Mouse (Mus musculus) G1E-ER4 (cell line): ENCODE measurements around the gene Cldn10. TPM values are rescaled to one million over a fixed set of nuclear protein-coding genes. Genes with fewer than 3 reads are reported as not detected.

ENCODE experiments used
- GATA1 ChIP-seq: IDR thresholded peaks from one replicate; pipeline ENCODE4 v1.8.0; 2012; ENCODE audit warnings: low read length, inconsistent platforms
- polyA plus RNA-seq: library from polyadenylated mRNA; stranded (reverse); fragments of >175 nt; gene quantifications from 2 replicates; pipeline ENCODE4 v1.2.3, GENCODE M21; 2012

Cldn10 gene
- polyA plus RNA-seq, 1 experiment, result not detected

DNA sequence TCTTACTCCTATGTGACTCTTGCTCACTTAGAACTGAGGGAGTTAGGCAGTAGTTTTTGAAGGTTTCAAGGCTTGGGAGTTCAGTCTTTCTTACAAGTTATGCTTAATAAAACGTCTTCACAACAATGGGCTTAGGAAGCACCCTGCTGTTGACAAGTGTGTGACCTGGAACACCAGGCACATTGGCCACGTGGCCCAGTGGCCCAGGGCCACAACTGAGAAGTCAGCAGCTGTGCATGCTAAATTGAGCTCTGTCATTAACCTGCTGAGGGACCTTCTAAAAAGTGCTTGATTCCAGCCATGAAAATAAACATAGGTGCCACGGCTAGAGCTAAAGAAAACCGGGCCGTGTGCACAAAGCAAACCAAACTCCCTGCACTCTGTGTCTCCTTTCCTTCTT, 51.7 kb downstream of the Cldn10 start:
- no peak for TF ChIP-seq GATA1

DNA sequence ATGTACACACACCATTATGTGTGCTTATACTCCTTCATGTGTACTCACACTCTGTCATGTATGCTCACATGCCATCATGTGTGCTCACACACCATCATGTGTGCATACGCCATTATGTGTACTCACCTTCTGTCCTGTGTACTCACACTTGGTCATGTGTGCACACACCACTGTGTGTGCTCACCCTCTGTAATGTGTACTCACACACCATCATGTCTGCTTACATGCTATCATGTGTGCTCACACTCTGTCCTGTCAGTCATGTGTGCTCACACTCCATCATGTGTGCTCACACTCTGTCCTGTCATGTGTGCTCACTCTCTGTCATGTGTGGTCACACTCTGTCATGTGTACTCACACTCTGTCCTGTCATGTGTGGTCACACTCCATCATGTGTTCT, 52.3 kb downstream of the Cldn10 start:
- TF ChIP-seq GATA1, result no peak

DNA sequence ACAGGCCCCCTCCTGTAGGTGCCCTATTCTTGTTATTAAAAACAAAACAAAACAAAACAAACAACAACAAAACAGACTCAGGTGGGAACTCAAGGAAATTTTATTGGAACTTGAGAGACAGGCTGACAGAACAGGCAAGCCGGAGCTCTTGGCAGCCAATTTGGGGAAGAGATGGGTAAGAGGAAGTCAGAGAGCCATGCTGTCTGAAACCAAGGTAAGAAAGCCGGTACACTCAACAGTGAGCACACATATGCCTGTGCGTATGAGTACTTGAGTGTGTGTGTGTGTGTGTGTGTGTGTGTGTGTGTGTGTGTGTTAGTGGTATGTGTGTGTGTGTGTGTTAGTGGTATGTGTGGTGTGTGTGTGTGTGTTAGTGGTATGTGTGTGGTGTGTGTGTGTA, 54.6 kb downstream of the Cldn10 start:
- no peak for TF ChIP-seq GATA1

DNA sequence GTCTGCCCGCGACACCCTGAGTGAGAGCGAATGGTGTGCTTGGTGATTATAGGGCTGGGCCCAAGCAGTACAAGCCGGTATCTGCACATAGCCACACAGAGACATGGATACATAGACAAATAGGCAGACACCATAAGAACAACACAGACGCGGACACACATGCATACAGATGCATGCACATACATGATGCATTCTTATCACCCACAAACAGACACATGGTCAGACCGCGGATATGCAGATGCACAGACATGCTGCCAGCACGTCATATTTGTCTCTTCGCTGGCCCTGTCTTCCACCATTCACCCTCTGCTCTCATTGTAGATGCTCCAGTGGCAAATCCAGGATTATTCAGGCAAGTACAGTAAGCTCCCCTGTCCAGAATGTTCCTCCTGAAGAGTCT, 59.1 kb downstream of the Cldn10 start:
- TF ChIP-seq GATA1, result peak; percentile 51

DNA sequence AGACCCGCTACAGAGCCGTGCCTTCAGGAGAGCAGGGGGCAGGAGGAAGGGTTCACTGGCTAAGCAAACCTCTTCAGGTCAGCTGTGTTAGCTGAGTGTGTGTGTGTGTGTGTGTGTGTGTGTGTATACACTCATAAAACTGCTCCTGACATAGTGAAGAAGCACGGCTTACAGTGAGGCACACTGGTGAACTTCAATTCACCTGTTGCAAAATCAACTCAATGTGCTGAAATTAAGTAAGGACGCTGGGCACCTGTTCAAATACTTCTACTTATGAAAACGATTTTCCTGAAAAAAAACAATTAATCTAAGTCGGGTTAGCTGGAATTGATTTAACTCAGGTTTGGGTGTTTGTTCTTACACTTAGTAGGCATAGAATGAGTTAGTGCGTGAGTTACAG, 60.5 kb downstream of the Cldn10 start:
- TF ChIP-seq GATA1, result no peak

DNA sequence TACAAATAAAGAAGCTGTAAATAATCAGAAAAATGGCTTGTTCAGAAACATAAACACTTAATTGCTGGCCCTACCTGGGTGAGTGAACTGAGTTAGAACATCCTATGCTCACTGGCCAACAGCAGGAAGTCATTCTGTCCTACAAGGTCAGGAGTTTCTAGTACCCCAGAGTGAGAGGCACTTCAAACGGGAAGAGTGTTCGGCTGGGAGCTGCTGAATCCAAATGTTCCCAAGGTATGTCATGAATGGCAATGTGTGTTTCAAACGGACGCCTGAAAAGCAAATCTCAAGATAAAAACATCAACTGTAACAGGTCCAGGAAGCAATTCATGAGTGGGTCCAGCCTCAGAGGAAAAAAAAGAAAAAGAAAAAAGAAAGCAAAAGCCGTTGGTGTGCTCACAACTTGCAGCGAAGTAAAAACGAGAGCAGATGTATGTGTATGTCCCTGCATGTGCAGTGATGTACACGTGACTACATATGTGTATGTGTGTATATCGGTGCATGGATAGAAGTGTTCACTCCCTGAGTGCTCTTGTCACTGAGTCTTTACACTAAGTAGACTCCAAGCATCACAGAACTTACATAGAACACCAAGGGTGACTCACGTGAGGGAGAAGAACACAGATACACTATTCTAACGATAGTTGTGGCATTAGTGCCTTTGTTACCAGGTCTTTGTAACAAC, 62.4 kb downstream of the Cldn10 start:
- TF ChIP-seq GATA1, result no peak

DNA sequence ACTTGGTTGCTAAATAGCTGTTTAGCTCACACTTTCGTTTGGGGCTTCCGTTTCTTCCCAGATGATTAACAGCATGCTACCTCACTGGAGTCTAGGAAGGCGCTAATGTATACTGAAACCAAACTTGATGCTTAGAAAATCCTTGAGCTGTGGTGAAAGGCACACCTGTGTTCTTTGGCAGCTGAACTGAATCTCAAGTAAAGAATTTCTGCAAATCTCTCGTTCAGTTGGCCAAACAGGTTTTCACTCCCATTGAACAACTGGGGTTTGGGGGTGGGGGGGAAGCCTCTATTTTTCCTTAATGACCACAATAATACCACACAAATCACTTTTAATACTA, 63.0 kb downstream of the Cldn10 start:
- no peak for TF ChIP-seq GATA1

DNA sequence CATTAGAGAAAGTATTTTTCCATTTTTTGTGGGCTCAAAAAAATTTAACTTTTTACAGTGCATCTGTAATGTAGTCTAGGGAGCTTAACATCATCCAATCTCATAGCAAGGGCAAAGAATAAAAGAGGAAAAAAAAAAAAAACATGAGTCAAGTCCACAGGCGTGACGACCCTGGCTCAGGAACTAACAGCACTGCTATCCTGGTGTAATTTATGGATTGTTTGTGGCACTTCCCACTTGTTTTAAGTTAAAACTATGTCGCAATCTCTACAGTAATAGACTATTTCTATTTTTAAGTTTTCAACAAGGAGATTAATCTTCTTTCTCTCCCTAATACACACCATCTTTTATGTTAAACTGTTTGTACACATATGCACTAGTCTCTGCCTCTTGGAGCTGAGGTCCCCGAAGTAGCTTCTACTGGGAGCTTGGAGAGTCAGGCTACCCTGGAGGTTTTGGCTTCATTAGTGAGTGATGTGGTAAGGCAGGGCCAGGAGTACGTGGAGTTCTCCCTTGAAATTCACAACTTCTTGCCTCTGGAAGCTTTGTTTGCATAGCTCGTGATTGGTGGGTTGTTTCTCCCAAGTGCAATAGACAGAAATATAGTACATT, 63.9 kb downstream of the Cldn10 start:
- no peak for TF ChIP-seq GATA1

DNA sequence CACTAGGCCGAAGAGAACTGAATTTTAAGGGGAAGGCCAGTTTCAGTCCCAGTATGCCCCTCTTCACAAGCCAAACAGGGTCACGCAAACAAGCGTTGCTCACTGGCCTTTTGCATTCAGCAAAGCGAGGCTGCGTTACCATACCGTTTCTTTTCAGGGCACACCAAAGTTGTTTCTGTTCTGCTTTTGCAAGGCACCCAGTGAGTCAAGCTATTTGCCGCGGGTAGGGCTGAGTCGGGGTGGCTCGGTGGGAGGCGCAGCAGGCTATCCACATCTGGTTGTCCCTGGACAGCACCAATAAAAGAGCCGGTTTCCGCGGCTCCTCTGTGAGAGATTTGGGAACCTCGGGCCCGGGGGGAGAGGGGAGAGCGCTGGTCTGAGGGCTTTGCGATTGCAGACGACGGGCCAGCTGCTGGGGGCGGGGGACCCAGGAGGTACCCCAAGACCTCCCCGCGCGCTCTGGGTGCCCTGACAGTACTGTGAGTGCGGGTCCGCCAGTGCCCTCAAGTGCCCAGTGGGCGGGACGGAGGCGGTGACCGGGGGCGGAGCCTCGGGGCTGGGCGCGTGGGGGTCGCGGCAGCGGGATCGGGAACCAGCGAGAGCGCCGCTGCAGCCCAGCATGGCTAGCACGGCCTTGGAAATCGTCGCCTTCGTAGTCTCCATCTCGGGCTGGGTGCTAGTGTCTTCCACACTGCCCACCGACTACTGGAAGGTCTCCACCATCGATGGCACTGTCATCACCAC, 66.8 kb downstream of the Cldn10 start:
- TF ChIP-seq GATA1, result no peak

DNA sequence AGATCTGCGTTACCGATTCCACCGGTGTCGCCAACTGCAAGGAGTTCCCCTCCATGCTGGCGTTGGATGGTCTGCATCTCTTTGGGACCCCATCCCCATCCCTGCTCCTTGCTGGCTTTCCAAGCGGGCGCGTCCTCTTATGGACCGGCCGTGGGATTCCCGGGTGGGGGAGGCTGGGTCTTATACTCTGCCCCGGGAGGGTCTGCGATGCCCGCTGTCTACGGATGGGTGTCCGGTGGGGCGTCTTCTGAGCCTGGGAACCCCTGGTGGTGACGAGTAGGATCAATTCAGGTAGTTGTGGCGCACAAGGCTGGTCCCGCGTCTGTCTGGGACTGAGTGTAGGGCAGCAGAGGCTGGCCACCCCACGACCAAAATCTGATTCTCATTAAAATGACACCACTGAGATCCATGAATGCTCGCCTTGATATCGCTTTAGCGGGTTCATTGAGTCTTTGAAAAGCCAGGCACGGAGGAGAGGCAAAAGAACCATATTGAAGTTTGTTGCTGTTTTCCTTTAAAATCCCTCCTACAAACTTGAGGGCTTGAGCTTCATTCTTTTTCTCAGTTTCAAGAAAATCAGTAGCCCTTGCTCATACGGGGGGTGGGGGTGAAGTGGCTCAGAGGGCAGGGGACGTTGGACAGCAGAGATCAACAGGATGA, 67.6 kb downstream of the Cldn10 start:
- no peak for TF ChIP-seq GATA1

DNA sequence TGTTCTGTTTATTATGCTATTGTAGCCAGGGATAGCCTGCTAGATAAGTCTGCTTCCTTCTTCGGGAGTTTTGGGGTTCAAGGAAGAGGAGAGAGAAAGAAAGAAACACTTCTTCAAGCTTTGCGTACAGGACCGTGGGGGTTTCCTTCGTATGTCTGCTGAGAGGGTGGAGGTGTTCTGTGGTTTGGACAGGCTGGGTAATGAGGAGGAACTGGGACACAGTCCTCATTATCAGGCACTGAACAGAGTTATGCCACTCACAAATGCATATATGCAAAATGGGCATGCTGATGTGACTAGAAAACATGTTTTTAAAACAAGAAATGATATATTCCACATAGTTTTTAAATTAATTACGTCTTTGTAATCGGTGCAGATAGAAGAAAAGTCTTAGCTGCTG, 68.9 kb downstream of the Cldn10 start:
- TF ChIP-seq GATA1, result no peak

DNA sequence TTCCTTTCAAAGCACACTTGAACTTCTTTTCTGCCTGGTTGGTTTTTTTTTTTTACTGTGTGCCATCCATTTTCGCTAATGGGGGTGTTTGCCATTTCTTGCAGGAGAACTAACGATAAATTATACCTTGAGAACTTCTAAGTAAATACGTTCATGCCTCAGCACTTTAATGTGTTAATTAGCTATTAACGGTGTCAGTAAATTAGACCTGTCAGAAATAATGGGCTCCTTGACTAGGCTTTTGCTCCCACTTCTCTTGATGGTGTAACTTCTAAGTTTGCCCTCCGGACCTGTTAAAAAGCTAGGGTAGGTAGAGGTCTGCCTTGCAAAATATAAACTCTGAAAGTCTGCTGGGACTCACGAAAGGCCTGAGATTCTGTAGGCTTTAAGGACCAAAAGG, 70.6 kb downstream of the Cldn10 start:
- no peak for TF ChIP-seq GATA1

DNA sequence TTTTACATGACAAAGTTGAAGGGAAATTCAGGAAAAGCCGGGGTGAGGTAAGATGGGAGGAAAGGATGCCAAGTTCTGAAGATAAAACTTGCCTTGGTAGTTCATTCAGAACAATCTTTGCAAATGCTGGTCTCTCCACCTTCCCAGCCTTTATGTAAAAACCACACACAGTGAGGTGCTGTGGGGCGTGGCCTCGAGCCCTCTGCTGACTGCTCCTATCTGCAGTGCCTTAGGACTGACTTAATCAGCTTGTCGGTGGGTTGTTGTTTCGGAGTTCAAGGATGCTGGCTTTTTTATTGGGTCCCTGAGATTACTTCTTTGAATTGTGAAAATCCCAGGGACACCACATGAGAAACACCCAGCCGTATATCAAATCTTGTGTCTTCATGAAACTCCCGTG, 74.5 kb downstream of the Cldn10 start:
- no peak for TF ChIP-seq GATA1

DNA sequence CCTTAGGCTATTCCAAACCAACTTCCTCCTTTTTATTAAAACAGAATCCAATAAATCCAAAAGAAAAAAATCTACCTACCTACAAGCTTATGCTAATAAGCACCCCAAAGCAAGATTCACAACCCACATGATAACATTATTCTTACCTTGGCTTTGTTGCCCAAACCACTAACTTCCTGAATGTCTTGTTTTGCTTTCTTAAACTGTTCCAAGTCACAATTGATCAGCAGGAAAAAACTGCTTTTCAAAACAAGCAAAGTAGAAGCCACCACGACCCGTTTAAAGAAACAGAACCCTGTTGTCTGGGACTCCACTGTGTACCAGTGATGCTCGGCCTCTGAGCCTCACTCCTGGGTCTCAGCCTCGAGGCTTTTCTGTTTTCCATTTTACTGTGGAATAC, 77.2 kb downstream of the Cldn10 start:
- TF ChIP-seq GATA1, result no peak

DNA sequence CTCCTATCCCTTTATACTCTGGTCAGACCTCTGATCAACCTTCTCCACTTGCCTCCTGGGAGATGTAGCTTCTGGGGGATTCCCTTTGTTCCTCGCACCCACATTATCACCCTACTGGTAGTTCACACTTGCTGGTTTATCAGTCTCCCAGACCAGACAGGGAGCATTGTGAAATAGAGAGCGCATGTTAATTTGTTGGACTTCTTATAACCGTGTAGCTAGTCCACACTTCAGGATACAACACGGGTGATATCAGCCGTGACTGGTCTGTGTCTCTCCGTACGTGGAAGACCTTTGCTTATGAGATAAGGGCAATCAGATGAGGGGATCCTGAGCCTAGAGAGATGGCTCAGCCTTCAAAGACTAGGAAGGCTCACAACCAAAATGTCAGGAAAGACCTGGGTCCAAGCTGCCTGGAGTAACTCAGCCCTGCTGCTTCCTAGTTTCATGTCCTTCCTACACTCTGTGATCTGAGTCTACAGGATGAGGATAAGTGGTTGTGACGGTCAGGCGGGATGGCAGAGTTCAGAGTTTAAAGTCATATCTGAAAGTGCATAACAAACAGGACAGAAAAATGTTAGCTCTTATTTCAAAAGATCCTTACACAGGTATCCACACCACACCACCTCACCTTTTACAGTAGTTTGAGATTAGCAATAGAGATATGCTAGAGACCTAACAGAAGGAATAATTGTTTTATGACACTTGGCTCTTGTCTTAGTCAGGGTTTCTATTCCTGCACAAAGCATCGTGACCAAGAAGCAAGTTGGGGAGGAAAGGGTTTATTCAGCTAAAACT, 78.5 kb downstream of the Cldn10 start:
- TF ChIP-seq GATA1, result no peak

DNA sequence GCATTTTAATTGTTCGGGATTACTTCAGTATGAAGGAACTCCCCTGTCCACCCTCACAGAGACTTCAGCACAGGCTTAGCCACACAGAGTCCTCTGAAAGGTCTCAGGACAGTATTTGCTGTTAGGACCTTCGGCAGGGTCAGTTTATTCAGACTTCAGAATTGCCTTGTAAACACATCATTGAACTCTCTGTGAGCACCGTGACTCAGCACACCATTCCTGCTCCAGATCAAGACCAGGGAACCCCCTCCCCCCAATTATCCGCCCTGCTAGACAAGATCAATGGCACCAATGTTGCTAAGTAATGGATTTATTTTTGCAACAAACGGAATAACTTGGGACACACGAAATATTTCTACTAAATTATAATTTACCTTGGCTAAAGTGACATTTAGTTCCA, 79.7 kb downstream of the Cldn10 start:
- TF ChIP-seq GATA1, result no peak
